Mouse (Mus musculus): ENCODE results near the gene Faiml. TPM values are rescaled to one million over a fixed set of nuclear protein-coding genes. Genes with fewer than 3 reads are reported as not detected.

The Faiml gene
- polyA plus RNA-seq, 1 experiment from 2014 or later: not detected

DNA sequence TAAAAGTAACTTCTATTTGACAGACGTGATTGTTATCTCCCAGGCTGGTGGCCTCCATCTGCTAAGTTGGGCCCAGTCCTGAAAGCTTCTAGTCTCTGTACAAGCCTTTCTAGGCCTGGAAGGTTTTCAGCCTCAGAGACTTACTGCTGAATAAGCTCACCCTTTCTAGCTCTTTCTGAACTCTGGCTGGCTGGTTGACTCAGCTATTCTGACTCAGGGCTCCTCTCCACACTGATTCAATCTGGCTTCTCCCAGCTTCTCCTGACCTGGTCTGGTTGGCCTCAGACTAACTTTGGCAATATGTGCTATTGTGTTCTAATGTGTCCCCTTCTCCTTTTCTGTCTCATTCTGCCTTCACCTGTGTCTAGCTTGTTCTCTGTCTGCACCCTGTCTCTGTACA, 2.2 kb upstream of the Faiml start:
- 100% methylated on average over 1 of the region's 1 CpGs for WGBS
- ATAC-seq (ENCODE audit: low FRiP score, low read depth): no peak
- H3K4me3 ChIP-seq: no peak overlapping the region
- H3K36me3 ChIP-seq: no peaks in the 10 kb centered on the region
- peaks cover 9% of the 10 kb centered on the region for H3K4me1 ChIP-seq (replicated peaks)
- no peak overlapping the region for H3K9ac ChIP-seq
- no peak overlapping the region for H3K27ac ChIP-seq (replicated peaks)
- H3K9me3 ChIP-seq: no peaks in the 10 kb centered on the region
- no peaks in the 10 kb centered on the region for H3K27me3 ChIP-seq
- no peak overlapping the region for H3K4me2 ChIP-seq

DNA sequence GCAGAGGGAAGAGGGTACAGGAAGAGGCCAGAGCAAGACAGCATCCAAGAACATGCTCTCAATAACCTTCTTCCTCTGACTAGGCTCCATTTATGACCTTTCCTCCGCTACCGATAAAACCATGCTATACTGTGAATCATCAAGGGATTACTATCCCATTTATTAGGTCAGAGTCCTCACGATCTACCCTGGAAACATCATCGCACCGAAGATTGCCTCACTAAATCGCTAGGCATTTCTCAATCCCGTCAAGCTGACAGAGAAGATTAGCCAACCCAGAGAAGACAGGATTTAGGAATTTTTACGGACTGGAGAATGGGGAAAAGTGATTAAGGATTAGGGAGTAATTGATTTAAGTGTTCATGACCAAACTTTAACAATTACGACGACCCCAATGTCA, 1.2 kb upstream of the Faiml start:
- 85% methylated on average over 10 of the region's 10 CpGs for WGBS
- H3K27ac ChIP-seq (replicated peaks): no peak overlapping the region
- H3K9ac ChIP-seq: no peak overlapping the region
- no peaks in the 10 kb centered on the region for H3K9me3 ChIP-seq
- no peaks in the 10 kb centered on the region for H3K36me3 ChIP-seq
- H3K4me3 ChIP-seq: no peak overlapping the region
- H3K27me3 ChIP-seq: no peaks in the 10 kb centered on the region
- H3K4me2 ChIP-seq: no peak overlapping the region
- no peak for ATAC-seq (ENCODE audit: low FRiP score, low read depth)
- H3K4me1 ChIP-seq (replicated peaks): peaks cover 7% of the 10 kb centered on the region

DNA sequence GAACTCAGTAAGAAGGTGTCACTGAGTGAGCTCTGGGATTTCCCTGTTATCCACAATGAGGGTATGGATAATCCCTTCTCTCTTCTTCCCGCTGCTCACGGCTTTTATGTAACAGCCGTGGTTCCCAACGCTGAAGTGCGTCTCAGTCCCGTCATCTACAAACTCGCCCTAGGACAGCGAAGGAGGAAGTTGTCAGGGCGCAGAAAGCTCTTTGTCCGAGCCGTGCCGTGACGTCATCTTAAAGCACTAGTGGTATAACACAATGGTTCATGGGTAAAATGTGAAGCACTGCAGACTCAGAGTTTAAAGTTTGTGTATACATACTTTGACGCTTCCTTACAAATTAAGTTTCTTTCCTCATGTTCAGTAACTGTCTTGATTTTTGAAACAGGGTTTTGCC, 7.6 kb downstream of the Faiml start:
- Histone ChIP-seq H3K27me3 (no peaks in the 10 kb centered on the region), H3K4me1 (replicated peaks) (no peaks in the 10 kb centered on the region), H3K4me2 (no peak overlapping the region), H3K36me3 (no peaks in the 10 kb centered on the region), H3K9me3 (no peaks in the 10 kb centered on the region), H3K9ac (no peak overlapping the region), H3K4me3 (no peak overlapping the region), H3K27ac (replicated peaks) (no peak overlapping the region)
- 89% methylated on average over 14 of the region's 14 CpGs for WGBS
- no peak for ATAC-seq (ENCODE audit: low FRiP score, low read depth)

DNA sequence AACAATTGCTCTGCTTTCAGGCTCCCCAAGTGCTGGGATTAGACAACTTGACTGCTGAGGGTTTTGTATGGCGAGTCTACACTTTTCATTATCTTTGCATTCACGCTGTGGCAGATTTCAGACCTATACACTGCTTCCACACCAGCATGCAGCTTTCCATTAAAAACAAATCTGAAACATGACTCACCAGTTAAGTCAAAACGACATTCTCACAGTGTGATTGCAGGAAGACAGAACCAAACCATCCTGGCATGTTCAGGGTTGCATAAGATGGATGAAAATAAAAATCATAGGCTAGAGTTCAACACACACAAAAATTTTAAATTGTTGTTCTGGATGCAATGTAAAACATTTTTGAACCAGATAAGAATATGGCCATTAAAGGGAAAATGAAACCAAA, 12.5 kb downstream of the Faiml start:
- ATAC-seq (ENCODE audit: low FRiP score, low read depth): no peak
- Histone ChIP-seq H3K4me2 (no peak overlapping the region), H3K27me3 (no peaks in the 10 kb centered on the region), H3K9me3 (no peaks in the 10 kb centered on the region), H3K9ac (no peak overlapping the region), H3K4me1 (replicated peaks) (no peaks in the 10 kb centered on the region), H3K4me3 (no peak overlapping the region), H3K36me3 (no peaks in the 10 kb centered on the region), H3K27ac (replicated peaks) (no peak overlapping the region)
- WGBS: 70% methylated on average over 3 of the region's 3 CpGs

DNA sequence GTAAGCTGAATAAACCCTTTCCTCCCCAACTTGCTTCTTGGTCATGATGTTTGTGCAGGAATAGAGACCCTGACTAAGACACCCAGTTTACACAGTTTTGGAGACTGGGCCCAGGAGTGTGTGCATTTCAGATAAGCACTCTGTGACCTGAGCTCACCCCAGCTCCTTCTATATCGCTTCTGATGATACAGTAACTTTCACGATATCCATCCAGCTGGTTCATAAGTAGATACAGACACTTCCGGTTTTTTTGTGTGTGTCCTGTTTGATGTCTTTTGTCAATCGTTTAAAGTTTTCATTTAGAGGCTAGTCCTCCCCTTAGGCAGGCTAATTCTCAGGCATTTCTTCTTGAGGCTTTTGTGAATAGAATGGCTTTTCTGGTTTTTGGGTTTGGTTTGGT, 15.4 kb downstream of the Faiml start:
- no peak for ATAC-seq (ENCODE audit: low FRiP score, low read depth)
- H3K27me3 ChIP-seq: no peaks in the 10 kb centered on the region
- no peaks in the 10 kb centered on the region for H3K9me3 ChIP-seq
- 97% methylated on average over 4 of the region's 4 CpGs for WGBS
- H3K9ac ChIP-seq: no peak overlapping the region
- no peak overlapping the region for H3K4me2 ChIP-seq
- H3K27ac ChIP-seq (replicated peaks): no peak overlapping the region
- no peaks in the 10 kb centered on the region for H3K4me1 ChIP-seq (replicated peaks)
- H3K36me3 ChIP-seq: no peaks in the 10 kb centered on the region
- no peak overlapping the region for H3K4me3 ChIP-seq

DNA sequence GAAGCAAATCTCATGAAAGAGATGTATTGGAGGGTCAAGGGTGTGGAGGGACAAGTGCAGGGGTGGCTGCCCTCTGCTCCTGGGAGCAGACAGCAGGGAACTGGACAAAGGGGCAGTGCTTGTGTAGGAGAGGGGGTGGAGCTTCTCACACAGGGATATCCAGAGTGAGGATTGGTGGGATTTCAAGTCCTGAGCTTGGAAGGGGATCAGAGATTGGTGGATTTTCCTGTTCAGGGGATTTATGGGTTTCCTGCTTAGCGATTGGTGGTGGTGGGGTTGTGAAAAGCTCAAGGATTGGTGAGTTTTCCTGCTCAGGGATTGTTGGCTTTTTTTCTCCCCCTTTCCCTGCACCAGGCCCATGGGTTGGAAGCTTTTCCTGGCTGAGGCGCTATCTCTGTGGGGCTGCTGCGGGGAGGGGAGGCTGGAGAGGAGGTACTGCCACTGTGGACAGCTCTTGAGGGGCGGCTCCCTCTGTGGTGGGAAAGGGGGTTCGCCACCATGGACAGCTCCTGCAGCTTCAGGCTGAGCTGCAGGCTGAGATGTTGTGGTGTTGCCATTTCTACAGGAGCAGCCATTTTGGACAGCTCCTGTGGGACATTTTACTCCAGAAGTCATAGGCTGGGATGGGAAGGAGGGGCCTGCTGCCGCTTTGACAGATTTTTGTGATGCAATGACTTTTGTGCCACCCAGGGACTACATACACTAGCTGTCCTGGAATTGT, 18.9 kb downstream of the Faiml start:
- no peak overlapping the region for H3K27ac ChIP-seq (replicated peaks)
- H3K9ac ChIP-seq: no peak overlapping the region
- WGBS: 26% methylated on average over 5 of the region's 6 CpGs
- no peaks in the 10 kb centered on the region for H3K9me3 ChIP-seq
- no peak for ATAC-seq (ENCODE audit: low FRiP score, low read depth)
- H3K4me1 ChIP-seq (replicated peaks): no peaks in the 10 kb centered on the region
- H3K36me3 ChIP-seq: no peaks in the 10 kb centered on the region
- no peak overlapping the region for H3K4me2 ChIP-seq
- no peaks in the 10 kb centered on the region for H3K27me3 ChIP-seq
- no peak overlapping the region for H3K4me3 ChIP-seq

DNA sequence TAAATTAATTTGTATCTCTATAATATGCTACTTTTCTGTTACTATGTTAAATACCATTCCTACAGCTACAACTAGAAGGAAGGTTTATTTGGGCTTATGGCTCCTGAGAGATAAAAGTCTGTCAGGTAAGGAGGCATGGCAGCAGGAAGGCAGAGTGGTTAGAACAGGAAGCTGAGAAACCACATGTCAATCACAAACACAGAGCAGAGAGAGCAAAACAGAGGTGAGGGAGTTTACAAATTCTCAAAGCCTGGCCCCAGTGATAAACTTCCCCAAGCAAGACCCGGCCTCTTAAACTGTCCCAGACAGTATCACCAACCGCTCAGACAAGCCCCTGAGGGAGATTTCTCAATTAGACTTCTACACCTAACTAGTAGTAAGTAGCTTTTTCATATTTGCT, 20.9 kb downstream of the Faiml start:
- ATAC-seq (ENCODE audit: low FRiP score, low read depth): no peak
- Histone ChIP-seq H3K9ac (no peak overlapping the region), H3K36me3 (no peaks in the 10 kb centered on the region), H3K27ac (replicated peaks) (no peak overlapping the region), H3K27me3 (no peaks in the 10 kb centered on the region), H3K9me3 (no peaks in the 10 kb centered on the region), H3K4me2 (no peak overlapping the region), H3K4me1 (replicated peaks) (no peaks in the 10 kb centered on the region), H3K4me3 (no peak overlapping the region)
- WGBS: 85% methylated on average over 2 of the region's 2 CpGs

DNA sequence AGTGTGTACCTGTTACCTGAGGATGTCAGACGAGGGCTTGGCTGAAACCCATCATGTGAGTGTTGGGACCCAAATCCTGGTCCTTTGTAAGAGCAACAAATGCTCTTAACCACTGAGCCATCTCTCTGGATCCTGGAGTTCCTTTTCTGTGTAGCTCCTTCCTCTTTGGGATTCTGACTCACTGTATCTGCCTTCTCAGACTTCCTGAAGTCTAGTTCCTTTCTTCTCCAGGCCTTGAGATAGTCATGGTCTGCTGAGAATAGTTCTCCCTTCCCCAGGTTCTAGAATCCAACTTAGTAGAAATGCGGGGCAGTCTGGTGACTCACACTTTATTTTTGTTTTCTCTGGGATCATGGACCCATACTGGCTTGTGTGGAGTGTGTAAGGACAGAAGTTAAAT, 24.4 kb downstream of the Faiml start:
- Histone ChIP-seq H3K9ac (no peak overlapping the region), H3K27ac (replicated peaks) (no peak overlapping the region), H3K27me3 (no peaks in the 10 kb centered on the region), H3K4me1 (replicated peaks) (no peaks in the 10 kb centered on the region), H3K4me3 (no peak overlapping the region), H3K4me2 (no peak overlapping the region), H3K9me3 (no peaks in the 10 kb centered on the region), H3K36me3 (no peaks in the 10 kb centered on the region)
- 83% methylated on average over 2 of the region's 2 CpGs for WGBS
- no peak for ATAC-seq (ENCODE audit: low FRiP score, low read depth)

DNA sequence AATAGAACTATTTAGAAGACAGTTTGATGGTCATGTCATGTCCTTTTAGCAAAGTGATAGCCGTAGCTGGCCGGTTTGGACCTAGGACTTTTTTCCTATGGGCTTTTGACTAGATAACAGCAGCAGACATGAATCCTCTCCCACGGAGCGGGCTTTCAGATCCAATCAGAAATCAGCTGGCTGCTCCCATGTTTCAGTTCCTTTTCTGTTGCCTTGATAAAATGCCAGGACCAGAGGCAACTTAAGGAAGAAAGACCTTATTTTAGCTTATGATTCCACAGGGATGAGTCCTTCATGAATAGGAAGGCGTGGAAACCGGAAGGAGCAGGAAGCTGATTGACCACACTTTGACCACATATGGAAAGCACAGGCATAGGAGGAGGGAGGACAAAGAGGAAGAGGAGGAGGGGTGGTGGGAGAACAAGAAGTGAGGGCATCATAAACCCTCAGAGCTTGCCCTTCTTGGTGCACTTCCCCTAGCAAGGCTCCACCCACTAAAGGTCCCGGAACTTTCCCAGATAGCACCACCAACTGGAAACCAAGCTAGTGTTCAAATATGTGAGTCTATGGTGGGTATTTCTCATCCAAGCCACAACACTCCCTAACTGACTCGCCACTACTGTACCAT, 53.9 kb downstream of the Faiml start:
- Histone ChIP-seq H3K4me1 (replicated peaks) (0 out of 2 replicates have a peak, but pooled peaks cover 3% of the 10 kb centered on the region), H3K9ac (no peak overlapping the region), H3K27ac (replicated peaks) (no peak overlapping the region), H3K27me3 (no peaks in the 10 kb centered on the region), H3K9me3 (no peaks in the 10 kb centered on the region), H3K4me3 (no peak overlapping the region), H3K36me3 (no peaks in the 10 kb centered on the region), H3K4me2 (no peak overlapping the region)
- WGBS: 90% methylated on average over 8 of the region's 8 CpGs
- ATAC-seq (ENCODE audit: low FRiP score, low read depth): no peak

DNA sequence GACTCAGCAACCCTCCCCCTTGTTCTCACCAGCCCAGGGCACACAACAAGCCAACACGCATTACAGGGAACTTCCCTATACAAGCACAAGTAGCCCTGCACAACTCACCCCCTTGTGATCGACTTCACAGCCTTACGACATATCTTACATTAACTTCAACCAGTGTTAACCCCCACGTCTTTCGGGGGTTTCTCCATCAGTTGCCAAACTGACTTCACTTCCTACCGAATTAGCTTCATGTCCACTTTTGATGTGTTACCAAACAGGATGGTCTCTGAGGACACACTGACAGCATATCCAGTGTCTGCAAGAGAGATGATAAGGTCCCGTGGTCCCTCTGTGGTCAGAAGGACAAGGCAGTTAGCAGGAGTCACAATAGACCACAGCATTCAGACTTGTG, 54.9 kb downstream of the Faiml start:
- H3K9me3 ChIP-seq: no peaks in the 10 kb centered on the region
- no peak overlapping the region for H3K4me2 ChIP-seq
- no peaks in the 10 kb centered on the region for H3K27me3 ChIP-seq
- no peak overlapping the region for H3K27ac ChIP-seq (replicated peaks)
- no peaks in the 10 kb centered on the region for H3K36me3 ChIP-seq
- 93% methylated on average over 7 of the region's 7 CpGs for WGBS
- ATAC-seq (ENCODE audit: low FRiP score, low read depth): no peak
- no peak overlapping the region for H3K4me3 ChIP-seq
- H3K4me1 ChIP-seq (replicated peaks): 0 out of 2 replicates have a peak, but pooled peaks cover 3% of the 10 kb centered on the region
- no peak overlapping the region for H3K9ac ChIP-seq

DNA sequence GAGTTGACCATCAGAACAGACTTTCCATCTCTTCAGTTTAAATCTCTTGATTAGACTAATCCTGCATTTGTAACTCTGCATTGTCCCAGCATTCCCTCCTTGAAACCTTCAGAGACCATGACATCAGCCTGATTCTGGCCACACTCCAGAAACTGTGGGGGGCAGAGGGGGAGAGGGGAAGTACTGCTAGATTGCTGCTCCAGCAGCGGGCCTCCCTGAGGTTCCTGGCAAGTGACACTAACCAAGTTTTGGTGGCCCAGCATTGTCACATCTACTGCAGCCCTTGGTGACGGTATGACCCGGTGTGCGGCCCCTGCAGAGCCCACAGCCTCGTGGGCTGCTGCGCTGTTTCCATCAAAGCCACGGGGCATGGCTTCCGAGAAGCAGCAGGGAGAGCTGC, 56.8 kb downstream of the Faiml start:
- WGBS: 50% methylated on average over 8 of the region's 8 CpGs
- no peaks in the 10 kb centered on the region for H3K36me3 ChIP-seq
- no peak overlapping the region for H3K4me2 ChIP-seq
- H3K4me3 ChIP-seq: no peak overlapping the region
- H3K9ac ChIP-seq: no peak overlapping the region
- ATAC-seq (ENCODE audit: low FRiP score, low read depth): no peak
- H3K27me3 ChIP-seq: no peaks in the 10 kb centered on the region
- H3K9me3 ChIP-seq: no peaks in the 10 kb centered on the region
- 0 out of 2 replicates have a peak, but pooled peaks cover 3% of the 10 kb centered on the region for H3K4me1 ChIP-seq (replicated peaks)
- no peak overlapping the region for H3K27ac ChIP-seq (replicated peaks)

Data from hindbrain, embryonic 15.5 days (tissue).